Mouse (Mus musculus): ENCODE results near the gene Itpr1. TPM values are rescaled to one million over a fixed set of nuclear protein-coding genes. Genes with fewer than 3 reads are reported as not detected.

The Itpr1 gene
- polyA plus RNA-seq, 1 experiment: 42.5 TPM

DNA sequence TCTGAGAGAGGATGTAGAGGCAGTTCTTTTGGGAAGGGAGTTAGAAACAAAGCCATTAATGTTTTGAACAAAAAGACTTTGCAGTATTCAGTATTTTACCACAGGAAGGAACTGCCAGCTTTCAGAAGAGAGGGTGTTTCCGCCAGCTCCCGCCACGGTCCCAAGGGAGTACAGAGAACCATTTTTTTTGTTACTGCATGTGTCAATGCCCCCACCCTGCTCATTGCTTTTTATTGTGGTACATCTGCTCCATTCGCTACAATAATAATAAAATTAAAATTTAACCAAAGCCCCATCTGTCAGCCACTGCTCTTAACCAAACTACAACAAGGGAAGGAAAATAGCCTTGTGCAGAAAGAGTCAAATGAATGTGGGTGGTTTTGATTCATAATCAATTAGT is 20.3 kb upstream of the Itpr1 start:
- Histone ChIP-seq H3K36me3 (ENCODE audit: control insufficient read depth, insufficient read depth, low read length, poor library complexity, severe bottlenecking) (no peaks in the 10 kb centered on the region), H3K9ac (ENCODE audit: low read depth, poor library complexity, severe bottlenecking) (no peak overlapping the region), H3K27ac (ENCODE audit: insufficient read depth, low read length) (no peak overlapping the region), H3K27me3 (ENCODE audit: control insufficient read depth, insufficient read depth, low read length, poor library complexity, severe bottlenecking) (no peaks in the 10 kb centered on the region), H3K4me3 (ENCODE audit: low read depth, low read length) (no peak overlapping the region), H3K9me3 (replicated peaks; ENCODE audit: control insufficient read depth, insufficient read depth, low read length, poor library complexity, severe bottlenecking) (no peaks in the 10 kb centered on the region), H3K4me1 (ENCODE audit: control insufficient read depth, insufficient read depth, low read length) (no peaks in the 10 kb centered on the region)
- no peak for TF ChIP-seq EP300 (IDR thresholded peaks at IDR 0.05; ENCODE audit: insufficient read depth, low read depth, low read length)
- TF ChIP-seq POLR2A (IDR thresholded peaks at IDR 0.05; ENCODE audit: insufficient read depth, low read length): no peak
- TF ChIP-seq CTCF (IDR thresholded peaks at IDR 0.05; ENCODE audit: low read depth, low read length): no peak

DNA sequence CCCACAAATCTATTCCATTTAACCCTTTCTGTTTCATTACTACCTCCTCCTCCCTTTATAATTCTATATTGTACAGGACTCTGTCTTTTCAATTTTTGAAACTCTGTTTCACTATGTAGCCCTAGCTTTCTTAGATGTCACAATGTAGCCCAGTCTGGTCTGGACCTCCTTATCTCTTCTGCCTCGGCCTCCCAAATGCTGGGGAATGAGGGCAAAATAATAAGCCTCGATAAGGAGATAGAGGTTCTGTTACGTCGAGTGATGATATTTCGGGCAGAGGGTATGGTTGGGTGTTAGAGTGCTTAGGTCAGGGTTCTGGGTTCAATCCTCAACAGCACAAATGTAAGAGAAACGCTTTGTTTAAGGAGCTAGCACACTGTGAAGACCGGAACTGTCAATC is 16.2 kb upstream of the Itpr1 start:
- Histone ChIP-seq H3K9ac (ENCODE audit: low read depth, poor library complexity, severe bottlenecking) (no peak overlapping the region), H3K27ac (ENCODE audit: insufficient read depth, low read length) (no peak overlapping the region), H3K27me3 (ENCODE audit: control insufficient read depth, insufficient read depth, low read length, poor library complexity, severe bottlenecking) (no peaks in the 10 kb centered on the region), H3K36me3 (ENCODE audit: control insufficient read depth, insufficient read depth, low read length, poor library complexity, severe bottlenecking) (no peaks in the 10 kb centered on the region), H3K4me1 (ENCODE audit: control insufficient read depth, insufficient read depth, low read length) (no peaks in the 10 kb centered on the region), H3K9me3 (replicated peaks; ENCODE audit: control insufficient read depth, insufficient read depth, low read length, poor library complexity, severe bottlenecking) (no peaks in the 10 kb centered on the region), H3K4me3 (ENCODE audit: low read depth, low read length) (no peak overlapping the region)
- TF ChIP-seq EP300 (IDR thresholded peaks at IDR 0.05; ENCODE audit: insufficient read depth, low read depth, low read length) (no peak), POLR2A (IDR thresholded peaks at IDR 0.05; ENCODE audit: insufficient read depth, low read length) (no peak), CTCF (IDR thresholded peaks at IDR 0.05; ENCODE audit: low read depth, low read length) (no peak)

GRCm38 (mm10) chr6:108197117-108197516 is 15.8 kb upstream of the Itpr1 start:
- no peak overlapping the region for H3K27ac ChIP-seq (ENCODE audit: insufficient read depth, low read length)
- no peak for TF ChIP-seq CTCF (IDR thresholded peaks at IDR 0.05; ENCODE audit: low read depth, low read length)
- TF ChIP-seq EP300 (IDR thresholded peaks at IDR 0.05; ENCODE audit: insufficient read depth, low read depth, low read length): no peak
- no peak for TF ChIP-seq POLR2A (IDR thresholded peaks at IDR 0.05; ENCODE audit: insufficient read depth, low read length)

GRCm38 (mm10) chr6:108198286-108198685 is 14.6 kb upstream of the Itpr1 start:
- no peak overlapping the region for H3K4me3 ChIP-seq (ENCODE audit: low read depth, low read length)
- H3K36me3 ChIP-seq (ENCODE audit: control insufficient read depth, insufficient read depth, low read length, poor library complexity, severe bottlenecking): no peaks in the 10 kb centered on the region
- no peak overlapping the region for H3K9ac ChIP-seq (ENCODE audit: low read depth, poor library complexity, severe bottlenecking)
- TF ChIP-seq POLR2A (IDR thresholded peaks at IDR 0.05; ENCODE audit: insufficient read depth, low read length) (no peak), CTCF (IDR thresholded peaks at IDR 0.05; ENCODE audit: low read depth, low read length) (no peak), EP300 (IDR thresholded peaks at IDR 0.05; ENCODE audit: insufficient read depth, low read depth, low read length) (no peak)
- H3K27me3 ChIP-seq (ENCODE audit: control insufficient read depth, insufficient read depth, low read length, poor library complexity, severe bottlenecking): no peaks in the 10 kb centered on the region
- H3K4me1 ChIP-seq (ENCODE audit: control insufficient read depth, insufficient read depth, low read length): no peaks in the 10 kb centered on the region
- H3K27ac ChIP-seq (ENCODE audit: insufficient read depth, low read length): no peak overlapping the region
- H3K9me3 ChIP-seq (replicated peaks; ENCODE audit: control insufficient read depth, insufficient read depth, low read length, poor library complexity, severe bottlenecking): no peaks in the 10 kb centered on the region

More at GRCm38 (mm10) chr6:108197117-108197516, 15.8 kb upstream of the Itpr1 start:
- no peaks in the 10 kb centered on the region for H3K36me3 ChIP-seq (ENCODE audit: control insufficient read depth, insufficient read depth, low read length, poor library complexity, severe bottlenecking)
- no peaks in the 10 kb centered on the region for H3K4me1 ChIP-seq (ENCODE audit: control insufficient read depth, insufficient read depth, low read length)
- H3K4me3 ChIP-seq (ENCODE audit: low read depth, low read length): no peak overlapping the region
- H3K9me3 ChIP-seq (replicated peaks; ENCODE audit: control insufficient read depth, insufficient read depth, low read length, poor library complexity, severe bottlenecking): no peaks in the 10 kb centered on the region
- no peaks in the 10 kb centered on the region for H3K27me3 ChIP-seq (ENCODE audit: control insufficient read depth, insufficient read depth, low read length, poor library complexity, severe bottlenecking)
- no peak overlapping the region for H3K9ac ChIP-seq (ENCODE audit: low read depth, poor library complexity, severe bottlenecking)

DNA sequence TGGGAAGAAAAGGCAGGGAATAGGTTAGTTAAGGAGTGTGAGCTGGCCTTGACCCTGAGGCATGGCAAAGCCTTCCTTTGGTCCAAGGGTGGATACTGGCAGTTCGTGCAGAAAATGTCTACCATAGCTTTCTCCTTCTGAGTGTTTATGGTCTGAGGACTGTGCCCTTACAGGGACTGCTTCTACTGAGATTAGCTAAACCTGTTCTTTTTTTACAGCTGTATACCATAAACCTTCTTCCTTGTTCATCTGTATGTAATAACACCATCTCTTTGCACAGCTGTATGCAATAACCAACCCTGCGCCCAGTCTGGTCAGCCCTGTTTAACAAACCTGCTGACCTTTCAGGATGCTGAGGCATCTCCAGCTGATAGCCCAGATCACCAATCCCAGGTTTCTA is 8.6 kb upstream of the Itpr1 start:
- no peak overlapping the region for H3K4me3 ChIP-seq (ENCODE audit: low read depth, low read length)
- H3K9me3 ChIP-seq (replicated peaks; ENCODE audit: control insufficient read depth, insufficient read depth, low read length, poor library complexity, severe bottlenecking): no peaks in the 10 kb centered on the region
- no peaks in the 10 kb centered on the region for H3K4me1 ChIP-seq (ENCODE audit: control insufficient read depth, insufficient read depth, low read length)
- no peaks in the 10 kb centered on the region for H3K27me3 ChIP-seq (ENCODE audit: control insufficient read depth, insufficient read depth, low read length, poor library complexity, severe bottlenecking)
- H3K27ac ChIP-seq (ENCODE audit: insufficient read depth, low read length): no peak overlapping the region
- TF ChIP-seq CTCF (IDR thresholded peaks at IDR 0.05; ENCODE audit: low read depth, low read length) (no peak), EP300 (IDR thresholded peaks at IDR 0.05; ENCODE audit: insufficient read depth, low read depth, low read length) (no peak)
- no peak overlapping the region for H3K9ac ChIP-seq (ENCODE audit: low read depth, poor library complexity, severe bottlenecking)
- H3K36me3 ChIP-seq (ENCODE audit: control insufficient read depth, insufficient read depth, low read length, poor library complexity, severe bottlenecking): no peaks in the 10 kb centered on the region

- H3K9me3 ChIP-seq (replicated peaks; ENCODE audit: control insufficient read depth, insufficient read depth, low read length, poor library complexity, severe bottlenecking): no peaks in the 10 kb centered on the region
- no peaks in the 10 kb centered on the region for H3K36me3 ChIP-seq (ENCODE audit: control insufficient read depth, insufficient read depth, low read length, poor library complexity, severe bottlenecking)
- H3K4me3 ChIP-seq (ENCODE audit: low read depth, low read length): no peak overlapping the region
- H3K4me1 ChIP-seq (ENCODE audit: control insufficient read depth, insufficient read depth, low read length): no peaks in the 10 kb centered on the region
- no peak overlapping the region for H3K27ac ChIP-seq (ENCODE audit: insufficient read depth, low read length)
- no peaks in the 10 kb centered on the region for H3K27me3 ChIP-seq (ENCODE audit: control insufficient read depth, insufficient read depth, low read length, poor library complexity, severe bottlenecking)
- no peak for TF ChIP-seq EP300 (IDR thresholded peaks at IDR 0.05; ENCODE audit: insufficient read depth, low read depth, low read length)
- no peak for TF ChIP-seq POLR2A (IDR thresholded peaks at IDR 0.05; ENCODE audit: insufficient read depth, low read length)
- no peak for TF ChIP-seq CTCF (IDR thresholded peaks at IDR 0.05; ENCODE audit: low read depth, low read length)
- H3K9ac ChIP-seq (ENCODE audit: low read depth, poor library complexity, severe bottlenecking): no peak overlapping the region
Measured at GRCm38 (mm10) chr6:108206145-108206544, 6.8 kb upstream of the Itpr1 start.

All from ES-Bruce4 (cell line).